Mouse (Mus musculus) thymus, adult 18-20 months (tissue): ENCODE measurements around the gene Cdk17.

Experiments
- DNase-seq, 2 experiments: peaks; one replicate each; pipeline ENCODE4 v3.0.0; 2022; ENCODE audit warnings: mixed read lengths in 2 of 2

The Cdk17 gene

DNA sequence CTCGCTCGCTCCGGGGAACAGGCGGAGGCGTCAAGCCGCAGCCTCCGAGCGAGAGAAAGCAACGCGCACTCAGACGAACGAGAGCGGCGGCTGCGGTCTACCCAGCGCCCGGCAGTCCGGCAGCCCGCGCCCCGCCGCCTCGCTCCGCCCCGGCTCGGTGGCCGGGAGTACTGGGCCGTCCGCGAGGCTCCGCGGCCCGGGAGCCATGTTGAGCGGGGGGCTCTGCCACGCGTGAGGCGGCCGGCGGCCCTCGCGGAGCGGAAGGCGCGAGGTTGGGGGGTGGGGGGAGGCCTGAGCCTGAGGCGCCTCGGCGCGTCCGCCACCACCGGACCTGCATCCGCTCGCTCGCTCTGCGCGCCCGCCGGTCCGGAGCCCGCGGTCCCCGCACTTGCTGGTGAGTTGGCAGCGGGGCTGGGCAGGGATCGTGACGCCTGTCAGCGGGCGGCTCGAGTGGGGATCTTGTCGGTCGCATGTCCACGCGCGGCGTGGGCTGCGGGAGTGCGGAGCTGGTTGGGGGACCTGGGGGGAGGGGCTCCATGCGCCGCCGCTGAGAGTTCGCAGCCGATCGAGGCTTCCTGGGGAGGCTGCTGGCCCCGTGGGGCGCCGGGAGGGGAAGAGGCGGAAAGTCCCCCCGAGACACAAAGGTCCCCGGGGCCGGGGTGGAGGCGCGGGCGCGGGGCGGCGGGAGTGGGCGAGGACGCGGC is at the start of gene Cdk17:
Gene Cdk17 (plus strand): TSS at position 69 of the 704 bp plus-strand sequence.
- peak; percentile 66 to 79 for DNase-seq

- DNase-seq = no peak
Measured at GRCm38 (mm10) chr10:93111412-93111811, 49.3 kb upstream of the Cdk17 start.

DNA sequence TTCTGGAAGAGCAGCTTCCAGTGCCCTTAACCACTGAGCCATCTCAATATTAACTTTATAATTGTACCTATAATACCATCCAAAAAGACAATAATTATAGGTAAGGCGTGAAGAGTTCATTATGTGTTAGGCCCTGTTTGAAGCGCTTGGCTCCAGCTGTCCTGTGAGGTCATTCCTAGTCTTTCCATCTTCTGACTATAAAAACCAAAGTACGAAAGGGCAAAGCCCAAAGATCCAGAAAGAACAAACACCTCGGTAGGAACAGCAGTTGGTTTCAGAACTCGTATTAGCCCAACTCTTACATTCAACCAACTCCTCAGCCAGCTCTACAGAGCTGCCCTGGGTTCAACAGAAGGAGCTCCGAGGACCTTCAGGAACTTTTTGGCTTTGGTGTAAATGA is 48.7 kb upstream of the Cdk17 start:
- no peak for DNase-seq

- DNase-seq = no peak
Measured at GRCm38 (mm10) chr10:93113968-93114367, 46.7 kb upstream of the Cdk17 start.

DNA sequence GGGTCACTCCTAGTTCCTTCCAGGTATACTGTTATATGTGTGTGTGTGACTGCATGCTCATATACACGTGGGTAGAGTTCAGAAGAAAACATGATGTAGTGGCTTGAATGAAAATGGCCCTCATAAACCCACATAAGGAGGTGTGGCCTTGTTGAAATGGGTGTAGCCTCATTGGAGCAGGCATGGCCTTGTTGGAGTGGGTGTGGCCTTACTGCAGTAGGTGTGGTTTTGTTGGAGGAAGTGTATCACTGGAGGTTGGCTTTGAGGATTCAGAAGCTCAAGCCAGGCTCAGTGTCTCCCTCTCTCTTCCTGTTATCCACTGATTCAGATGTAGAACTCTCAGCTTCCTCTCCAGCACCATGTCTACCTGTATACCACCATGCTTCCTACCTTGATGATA is 45.9 kb upstream of the Cdk17 start:
- DNase-seq = no peak

DNA sequence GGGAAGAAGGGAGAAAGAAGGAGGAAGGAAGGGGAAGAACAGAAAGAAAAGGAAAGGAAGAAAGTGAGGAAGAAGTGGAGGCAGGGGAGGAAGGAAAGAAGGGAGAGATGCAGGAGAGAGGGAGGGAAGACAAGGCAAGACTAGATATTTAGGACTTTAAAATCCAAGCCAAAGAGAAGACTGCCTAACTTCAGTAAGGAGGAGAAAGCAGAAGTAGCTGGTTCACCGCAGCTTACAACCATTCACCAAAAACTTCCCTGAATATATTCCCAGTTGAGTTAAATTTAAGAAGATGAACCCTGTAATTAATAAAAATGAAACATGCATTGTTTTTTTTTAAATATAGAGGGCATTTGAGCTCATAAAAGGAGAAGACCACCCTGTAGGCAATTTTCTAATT is 44.9 kb upstream of the Cdk17 start:
- no peak for DNase-seq

- no peak for DNase-seq
Measured at GRCm38 (mm10) chr10:93116636-93117035, 44.0 kb upstream of the Cdk17 start.

DNA sequence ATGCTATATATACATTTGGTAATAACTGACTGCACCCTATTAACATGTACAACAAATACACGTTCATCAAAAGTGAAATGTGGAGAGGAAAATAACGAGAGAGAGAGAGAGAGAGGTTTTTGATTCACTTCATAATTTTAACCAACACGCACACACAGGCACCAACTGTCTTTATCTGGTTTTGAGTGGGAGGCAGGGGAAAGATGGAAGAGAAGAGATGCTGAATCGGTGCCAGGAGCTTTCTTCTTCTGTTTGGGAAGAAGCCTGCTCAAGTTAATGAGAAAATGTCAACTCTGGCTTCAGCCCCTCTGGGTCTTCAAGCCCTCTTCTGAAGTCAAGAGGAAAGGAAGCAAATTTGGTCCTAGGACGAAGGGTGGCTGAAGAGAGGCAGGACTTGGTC is 40.9 kb upstream of the Cdk17 start:
- DNase-seq = no peak

DNA sequence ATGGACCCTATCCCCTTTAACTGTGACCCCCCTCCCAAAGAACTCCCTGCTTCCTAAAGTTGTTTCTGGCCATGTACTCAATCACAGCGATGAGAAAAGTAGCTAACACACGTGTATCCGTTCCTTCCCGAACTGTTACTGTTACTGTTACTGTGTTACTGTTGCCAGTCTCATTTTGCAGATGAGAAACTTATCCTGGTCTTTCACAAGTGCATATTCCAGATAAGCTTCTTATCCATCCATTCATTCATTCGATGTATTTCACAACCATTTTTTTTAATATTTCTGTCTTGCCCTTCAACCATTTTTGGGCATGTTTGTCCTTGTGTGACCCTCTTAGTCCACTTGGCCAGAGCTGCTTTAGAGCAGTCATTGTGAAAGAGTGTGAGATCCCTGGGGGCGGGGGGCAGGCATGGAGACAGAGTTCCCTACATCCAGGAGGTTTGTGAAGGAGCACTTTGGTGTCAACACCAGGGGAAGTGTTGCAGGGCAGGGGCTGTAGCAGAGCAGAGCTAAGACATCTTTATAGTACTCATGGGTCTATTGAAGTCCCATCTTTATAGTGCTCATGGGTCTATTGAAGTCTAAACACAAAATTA is 39.3 kb upstream of the Cdk17 start:
- no peak for DNase-seq

DNA sequence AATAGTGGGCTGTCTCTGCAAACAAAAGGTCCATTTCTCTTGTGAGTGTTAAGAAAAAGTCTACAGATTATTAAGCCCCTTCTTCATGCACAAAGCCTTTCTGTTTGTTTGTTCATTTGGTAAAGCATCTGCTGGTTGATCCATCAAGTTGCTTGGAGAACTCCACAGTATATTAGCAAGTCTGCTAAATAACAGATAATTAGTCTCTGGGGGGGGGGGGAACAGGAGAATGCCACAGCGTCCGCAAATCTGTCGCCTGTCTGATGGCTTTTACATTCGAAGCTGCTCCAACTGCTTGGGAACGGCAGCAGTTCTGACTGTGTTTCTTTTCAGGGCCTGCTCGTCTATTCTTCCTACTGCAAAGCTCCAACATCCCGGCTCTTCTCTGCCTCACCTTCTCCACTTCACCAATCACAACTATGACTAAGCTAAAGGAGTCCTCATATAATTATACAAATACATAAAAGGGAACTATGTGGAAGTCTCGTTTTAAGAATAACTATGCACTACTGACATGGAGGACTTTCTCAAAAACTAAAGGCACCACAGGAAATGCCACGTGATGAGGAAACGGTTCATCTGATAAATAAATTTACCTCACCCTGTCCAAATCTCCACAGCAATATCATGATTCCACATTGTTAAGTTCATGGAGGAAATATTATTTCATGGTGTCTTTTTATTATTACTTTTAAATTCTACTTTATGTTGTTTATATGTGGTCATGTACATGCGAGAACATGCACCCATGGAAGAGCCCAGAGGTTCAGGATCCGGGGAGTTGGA is 38.1 kb upstream of the Cdk17 start:
- DNase-seq = no peak

- no peak for DNase-seq
Measured at GRCm38 (mm10) chr10:93123310-93123709, 37.4 kb upstream of the Cdk17 start.

GRCm38 (mm10) chr10:93123957-93124613 is 36.6 kb upstream of the Cdk17 start:
- peak; percentile 73 to 87 for DNase-seq

DNA sequence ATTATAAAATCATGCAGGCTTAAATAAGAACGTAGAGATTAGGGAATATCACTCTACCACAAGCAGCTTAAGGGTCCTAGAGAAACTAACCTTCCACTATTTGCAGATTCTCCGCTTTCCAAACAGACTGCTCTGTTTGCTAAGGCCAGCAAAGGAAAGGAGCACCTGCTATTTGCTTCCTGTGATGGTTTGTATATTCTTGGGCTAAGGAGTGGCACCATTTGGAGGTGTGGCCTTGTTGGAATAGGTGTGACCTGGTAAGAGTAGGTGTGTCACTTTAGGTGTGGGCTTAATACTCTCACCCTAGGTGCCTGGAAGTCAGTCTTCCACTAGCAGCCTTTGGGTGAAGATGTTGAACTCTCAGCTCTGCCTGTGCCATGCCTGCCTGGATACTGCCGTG is 34.6 kb upstream of the Cdk17 start:
- no peak for DNase-seq

DNA sequence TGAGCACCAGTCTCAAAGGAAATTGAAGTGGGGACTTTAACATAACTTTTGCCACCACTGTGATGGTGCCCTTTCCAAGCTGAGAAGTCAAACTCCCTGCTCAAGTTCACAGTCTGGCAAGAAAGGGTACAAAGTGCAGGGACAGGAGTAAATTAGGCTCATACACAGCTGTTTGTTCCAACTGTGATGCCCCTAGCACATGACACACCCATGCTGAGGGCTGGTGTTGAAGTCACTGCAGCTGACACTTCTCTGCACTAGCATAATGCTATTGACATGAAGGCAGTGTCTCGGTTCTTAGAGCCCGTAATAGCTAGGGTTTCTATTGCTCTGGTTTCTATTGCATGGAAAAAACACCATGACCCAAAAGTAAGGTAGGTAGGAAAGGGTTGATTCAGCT is 32.1 kb upstream of the Cdk17 start:
- no peak for DNase-seq

DNA sequence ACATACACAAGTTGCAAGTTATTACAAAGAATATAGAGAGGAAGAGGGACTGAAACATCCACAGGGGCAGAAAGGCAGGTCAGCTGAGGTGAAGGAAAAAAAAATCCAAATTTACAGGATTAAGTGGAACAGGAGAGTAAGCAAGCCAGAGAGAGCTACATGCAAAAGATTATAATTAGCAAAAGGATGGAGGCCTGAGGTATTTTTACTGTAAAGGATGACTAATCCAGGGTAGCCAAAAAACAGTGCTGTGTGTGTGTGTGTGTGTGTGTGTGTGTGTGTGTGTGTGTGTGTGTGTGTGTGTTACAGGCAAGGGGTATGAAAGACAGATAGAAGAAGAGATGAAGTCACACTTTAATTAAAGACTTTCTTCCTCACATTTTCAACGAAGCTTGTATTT is 31.3 kb upstream of the Cdk17 start:
- DNase-seq = no peak

- DNase-seq = no peak
Measured at GRCm38 (mm10) chr10:93129904-93130455, 30.7 kb upstream of the Cdk17 start.

DNA sequence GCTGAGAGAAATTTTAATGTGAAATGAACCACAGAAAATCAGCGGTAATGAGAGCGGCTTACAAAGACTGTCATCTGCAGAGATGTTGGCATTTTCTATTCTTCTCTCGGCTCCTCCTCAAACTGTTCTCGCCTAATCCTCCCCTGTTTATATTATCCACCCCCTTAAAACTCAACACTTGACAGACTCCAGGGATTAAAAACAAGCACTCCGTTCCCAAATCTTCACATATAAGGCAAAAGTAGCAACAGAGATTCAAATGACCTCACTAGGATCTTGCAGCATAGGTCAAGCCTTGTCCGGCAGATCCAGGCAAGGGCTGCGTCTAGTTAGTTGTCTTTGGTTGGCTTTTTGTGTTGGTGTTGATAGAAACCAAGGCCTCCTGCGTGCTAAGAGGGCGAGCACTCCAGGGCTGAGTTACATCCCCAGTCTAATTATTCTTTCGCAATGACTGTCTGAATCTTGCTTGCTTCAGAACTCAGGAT is 30.2 kb upstream of the Cdk17 start:
- no peak for DNase-seq

DNA sequence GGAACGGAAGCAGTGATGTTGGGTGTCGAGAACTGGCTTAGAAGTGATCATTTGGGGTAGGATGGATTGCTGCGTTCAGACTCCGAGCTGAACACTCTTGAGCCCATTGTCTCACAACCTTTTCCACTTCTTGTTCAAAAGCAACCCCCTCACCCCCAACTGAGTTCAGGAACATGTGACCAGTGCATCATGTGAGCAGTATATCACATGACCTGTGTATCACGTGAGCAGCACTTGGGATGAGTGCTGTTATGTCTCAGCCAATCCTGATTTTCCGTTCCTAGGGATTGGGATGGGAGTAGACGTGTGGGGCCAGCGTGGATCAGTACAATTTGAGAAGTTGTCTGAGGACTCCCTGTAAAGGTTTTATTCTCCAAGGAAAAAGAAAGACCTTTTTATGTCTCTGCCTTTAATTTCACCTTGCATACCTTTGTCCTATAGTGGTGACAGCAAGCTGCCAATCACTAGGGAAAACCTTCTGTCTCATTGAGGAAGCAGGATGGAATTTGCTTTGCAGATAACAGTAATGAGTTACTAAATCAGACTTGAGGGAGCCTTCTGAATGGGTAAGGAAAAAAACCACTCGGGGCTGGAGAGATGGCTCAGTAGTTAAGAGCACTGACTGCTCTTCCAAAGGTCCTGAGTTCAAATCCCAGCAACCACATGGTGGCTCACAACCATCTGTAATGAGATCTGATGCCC is 28.7 kb upstream of the Cdk17 start:
- no peak for DNase-seq

GRCm38 (mm10) chr10:93138730-93139129 is 21.9 kb upstream of the Cdk17 start:
- DNase-seq = no peak

GRCm38 (mm10) chr10:93140778-93141177 is 19.9 kb upstream of the Cdk17 start:
- DNase-seq = no peak

DNA sequence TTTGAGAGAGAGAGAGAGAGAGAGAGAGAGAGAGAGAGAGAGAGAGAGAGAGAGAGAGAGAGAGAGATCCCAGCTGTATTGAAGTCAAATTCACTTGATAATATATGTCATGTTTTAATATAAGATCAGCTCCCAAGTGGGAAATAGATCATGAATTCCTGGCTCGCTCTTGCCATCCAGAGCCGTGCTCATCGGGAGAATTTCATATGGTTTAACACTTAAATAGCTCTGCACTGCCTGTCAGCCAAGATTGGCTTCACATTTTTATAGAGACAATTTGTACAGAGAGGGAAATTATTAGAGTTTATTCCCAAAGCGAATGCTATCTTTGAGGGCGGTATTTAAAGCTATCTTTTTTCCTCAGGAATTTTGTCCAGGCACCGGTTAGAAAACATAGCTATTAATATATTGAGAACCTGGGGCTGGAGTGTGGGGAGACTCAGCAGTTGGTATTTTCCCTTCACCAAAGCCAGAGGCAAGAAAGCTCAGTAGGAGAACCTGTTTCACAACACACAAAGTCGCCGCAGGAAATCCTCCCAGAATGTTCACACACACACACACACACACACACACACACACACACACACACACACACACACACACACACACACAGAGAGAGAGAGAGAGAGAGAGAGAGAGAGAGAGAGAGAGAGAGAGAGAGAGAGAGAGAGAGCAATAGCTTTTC is 17.9 kb upstream of the Cdk17 start:
- peak in 1 of 2 experiments; percentile 58 for DNase-seq
